Mouse (Mus musculus): ENCODE results near the gene Cwc27. TPM values are rescaled to one million over a fixed set of nuclear protein-coding genes. Genes with fewer than 3 reads are reported as not detected.

Cwc27 gene
- polyA plus RNA-seq, 1 experiment from 2014 or later = 31.1 TPM

DNA sequence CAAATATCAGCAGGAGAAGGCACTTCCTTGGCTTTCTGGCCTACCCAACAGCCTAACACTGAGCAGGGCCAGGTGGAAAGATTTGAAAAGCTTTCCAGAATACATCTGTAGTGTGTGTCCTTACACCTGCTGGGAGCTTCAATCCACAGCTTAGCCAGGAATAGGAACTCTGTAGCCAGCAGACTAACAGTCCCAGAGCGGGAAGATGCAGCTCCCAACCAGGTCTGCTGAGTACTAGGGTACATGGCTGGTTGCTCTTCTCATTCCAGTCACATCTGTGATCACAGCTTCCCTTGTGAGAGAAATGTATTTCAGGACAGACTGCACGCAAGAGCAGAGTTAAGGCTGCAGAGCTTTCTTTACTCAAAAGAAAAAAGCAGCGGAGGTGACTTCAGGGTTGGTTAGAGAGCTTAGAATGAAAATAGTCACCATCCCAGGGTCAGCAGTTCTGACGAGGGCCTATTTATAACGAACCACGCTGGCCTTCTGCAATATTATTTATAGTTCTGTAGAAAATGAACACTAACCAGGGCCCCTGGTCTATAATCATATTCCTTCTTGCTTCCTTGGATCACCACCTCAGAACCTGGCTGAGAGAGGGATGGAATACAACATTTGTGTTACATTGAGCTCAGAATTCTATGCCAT lies 171.0 kb downstream of the Cwc27 start:
- no peak overlapping the region for H3K4me2 ChIP-seq (ENCODE audit: low read length)

DNA sequence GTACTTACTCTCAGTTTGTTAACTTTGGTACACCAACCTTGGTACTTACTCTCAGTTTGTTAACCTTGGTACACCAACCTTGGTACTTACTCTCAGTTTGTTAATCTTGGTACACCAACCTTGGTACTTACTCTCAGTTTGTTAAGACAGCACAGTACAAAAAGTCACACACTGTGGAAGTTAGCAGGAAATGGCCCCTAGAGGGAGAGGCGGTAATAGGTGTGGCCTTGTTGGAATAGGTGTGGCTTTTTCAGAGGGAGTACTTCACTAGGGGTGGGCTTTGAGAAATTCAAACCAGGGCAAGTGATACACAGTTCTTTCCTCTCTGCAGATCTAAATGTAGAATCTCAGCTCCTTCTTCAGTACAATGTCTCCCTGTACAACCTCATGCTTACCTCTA lies 172.8 kb downstream of the Cwc27 start:
- Histone ChIP-seq H3K27ac (ENCODE audit: low read depth) (no peak overlapping the region), H3K4me3 (ENCODE audit: low read depth, low read length) (no peak overlapping the region), H3K4me2 (ENCODE audit: low read length) (no peak overlapping the region), H3K9ac (ENCODE audit: low read length) (no peak overlapping the region), H3K27me3 (replicated peaks; ENCODE audit: control insufficient read depth, insufficient read depth, low read length) (no peaks in the 10 kb centered on the region), H3K4me1 (replicated peaks; ENCODE audit: control insufficient read depth, insufficient read depth, low read length) (peaks cover 9% of the 10 kb centered on the region), H3K9me3 (ENCODE audit: control insufficient read depth, low read length) (no peaks in the 10 kb centered on the region), H3K36me3 (ENCODE audit: control insufficient read depth, insufficient read depth, low read length) (no peaks in the 10 kb centered on the region)
- DNase-seq (ENCODE audit: low spot score) = no peak
- 91% methylated on average over 1 of the region's 1 CpGs for WGBS
- ATAC-seq (replicated peaks; ENCODE audit: low FRiP score, low TSS enrichment, low read depth) = no peak

More for the DNA sequence above, 171.0 kb downstream of the Cwc27 start:
- no peaks in the 10 kb centered on the region for H3K9me3 ChIP-seq (ENCODE audit: control insufficient read depth, low read length)
- no peaks in the 10 kb centered on the region for H3K36me3 ChIP-seq (ENCODE audit: control insufficient read depth, insufficient read depth, low read length)
- peaks cover under 1% of the 10 kb centered on the region; the same call in 1 of the 2 replicates for H3K4me1 ChIP-seq (replicated peaks; ENCODE audit: control insufficient read depth, insufficient read depth, low read length)
- H3K27me3 ChIP-seq (replicated peaks; ENCODE audit: control insufficient read depth, insufficient read depth, low read length) = no peaks in the 10 kb centered on the region
- ATAC-seq (replicated peaks; ENCODE audit: low FRiP score, low TSS enrichment, low read depth) (no peak), DNase-seq (ENCODE audit: low spot score) (no peak)
- no peak overlapping the region for H3K9ac ChIP-seq (ENCODE audit: low read length)
- no peak overlapping the region for H3K27ac ChIP-seq (ENCODE audit: low read depth)
- no peak overlapping the region for H3K4me3 ChIP-seq (ENCODE audit: low read depth, low read length)
- WGBS = 86% methylated on average over 6 of the region's 6 CpGs

DNA sequence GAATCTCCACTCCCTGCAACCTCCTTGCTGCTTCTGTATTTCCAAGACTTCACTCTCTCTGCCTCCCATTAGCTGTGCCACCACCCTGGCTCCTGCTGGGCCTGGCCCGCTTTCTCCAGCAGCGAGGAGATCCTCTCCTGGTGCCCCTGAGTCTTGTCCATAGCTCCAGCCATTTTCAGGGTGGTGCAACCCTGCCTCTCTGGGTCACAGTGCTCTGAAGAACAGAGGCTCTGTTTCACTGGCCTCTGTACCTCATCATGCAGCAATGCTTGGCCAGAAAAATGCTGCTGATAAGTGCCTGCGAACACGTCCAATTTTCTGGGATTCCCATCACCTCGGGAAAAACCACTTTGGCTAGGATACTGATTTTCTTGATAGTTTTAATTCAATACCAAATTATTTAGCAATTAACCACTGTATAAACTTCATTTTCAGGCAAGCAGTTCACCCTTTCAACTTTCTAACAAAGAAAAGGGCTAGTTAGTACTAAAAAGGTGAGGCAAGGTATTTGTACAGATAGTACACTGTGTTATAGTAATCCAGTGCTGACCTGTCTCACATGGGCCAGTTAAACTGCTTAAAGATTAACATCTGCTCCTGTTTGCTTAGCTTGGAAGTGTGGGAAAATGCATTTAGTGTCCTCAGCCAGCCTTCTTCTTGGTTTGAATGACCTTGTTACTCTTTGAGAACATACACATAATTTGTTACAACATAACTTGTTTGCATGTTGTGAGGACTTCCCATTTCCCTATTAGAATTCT lies 176.1 kb downstream of the Cwc27 start:
- ATAC-seq (replicated peaks; ENCODE audit: low FRiP score, low TSS enrichment, low read depth) = no peak
- DNase-seq (ENCODE audit: low spot score) = no peak
- H3K9ac ChIP-seq (ENCODE audit: low read length) = no peak overlapping the region
- H3K27me3 ChIP-seq (replicated peaks; ENCODE audit: control insufficient read depth, insufficient read depth, low read length) = no peaks in the 10 kb centered on the region
- no peak overlapping the region for H3K4me3 ChIP-seq (ENCODE audit: low read depth, low read length)
- no peaks in the 10 kb centered on the region for H3K36me3 ChIP-seq (ENCODE audit: control insufficient read depth, insufficient read depth, low read length)
- 63% methylated on average over 5 of the region's 5 CpGs for WGBS
- peak overlapping the region; percentile 47 for H3K27ac ChIP-seq (ENCODE audit: low read depth)
- no peaks in the 10 kb centered on the region for H3K9me3 ChIP-seq (ENCODE audit: control insufficient read depth, low read length)
- no peak overlapping the region for H3K4me2 ChIP-seq (ENCODE audit: low read length)
- peaks cover 9% of the 10 kb centered on the region for H3K4me1 ChIP-seq (replicated peaks; ENCODE audit: control insufficient read depth, insufficient read depth, low read length)

DNA sequence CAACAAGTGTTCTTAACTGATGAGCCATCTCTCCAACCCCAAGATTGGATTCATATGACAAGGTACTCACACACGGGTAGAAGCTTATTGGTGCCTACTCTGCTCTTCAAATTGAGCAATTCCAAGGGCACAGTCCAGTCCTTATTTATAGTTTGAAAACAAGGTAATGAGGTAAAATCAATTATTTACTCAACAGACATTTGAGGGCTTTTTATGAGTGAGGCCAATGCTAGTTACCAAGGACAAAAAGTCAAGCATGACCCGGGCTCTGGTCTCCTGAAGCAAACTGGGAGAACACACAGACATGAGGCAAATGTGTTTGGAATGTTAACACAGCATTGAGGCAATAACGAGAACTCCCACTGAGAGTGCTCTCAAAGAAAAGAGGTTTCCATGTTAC lies 178.0 kb downstream of the Cwc27 start:
- Histone ChIP-seq H3K4me1 (replicated peaks; ENCODE audit: control insufficient read depth, insufficient read depth, low read length) (peaks cover 9% of the 10 kb centered on the region), H3K9me3 (ENCODE audit: control insufficient read depth, low read length) (no peaks in the 10 kb centered on the region), H3K4me2 (ENCODE audit: low read length) (no peak overlapping the region), H3K27ac (ENCODE audit: low read depth) (no peak overlapping the region), H3K36me3 (ENCODE audit: control insufficient read depth, insufficient read depth, low read length) (no peaks in the 10 kb centered on the region), H3K27me3 (replicated peaks; ENCODE audit: control insufficient read depth, insufficient read depth, low read length) (no peaks in the 10 kb centered on the region), H3K4me3 (ENCODE audit: low read depth, low read length) (no peak overlapping the region), H3K9ac (ENCODE audit: low read length) (no peak overlapping the region)
- ATAC-seq (replicated peaks; ENCODE audit: low FRiP score, low TSS enrichment, low read depth) (no peak), DNase-seq (ENCODE audit: low spot score) (peak; percentile 43)
- 78% methylated on average over 3 of the region's 3 CpGs for WGBS

DNA sequence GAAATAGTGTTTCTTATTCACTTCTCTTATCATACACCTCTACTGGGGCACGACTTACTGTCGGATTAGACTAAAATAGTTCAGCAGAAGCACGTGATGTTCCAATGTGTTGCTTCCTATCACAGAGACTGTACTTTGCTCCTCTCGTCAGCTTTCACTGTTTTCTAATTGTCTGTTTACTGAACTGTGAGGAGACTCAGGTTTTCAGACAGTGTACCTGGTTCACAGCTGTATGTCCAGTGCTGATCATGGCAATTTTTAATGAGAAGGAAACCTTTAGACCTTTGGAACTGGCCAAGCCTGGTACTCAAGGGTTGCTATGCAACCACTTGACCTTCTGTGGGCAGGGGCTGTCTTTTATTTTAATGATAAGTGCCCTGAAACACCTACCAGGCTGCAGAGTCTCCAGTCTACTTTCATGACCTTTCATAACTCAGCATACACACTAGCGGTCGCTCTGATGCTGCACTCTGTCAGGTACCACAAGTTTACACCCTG lies 180.9 kb downstream of the Cwc27 start:
- H3K36me3 ChIP-seq (ENCODE audit: control insufficient read depth, insufficient read depth, low read length) = no peaks in the 10 kb centered on the region
- ATAC-seq (replicated peaks; ENCODE audit: low FRiP score, low TSS enrichment, low read depth) (0 out of 2 replicates have a peak, but pooled peaks have one; percentile 24), DNase-seq (ENCODE audit: low spot score) (peak; percentile 43)
- WGBS = 62% methylated on average over 6 of the region's 6 CpGs
- H3K4me2 ChIP-seq (ENCODE audit: low read length) = no peak overlapping the region
- H3K4me3 ChIP-seq (ENCODE audit: low read depth, low read length) = no peak overlapping the region
- H3K27ac ChIP-seq (ENCODE audit: low read depth) = no peak overlapping the region
- H3K9me3 ChIP-seq (ENCODE audit: control insufficient read depth, low read length) = no peaks in the 10 kb centered on the region
- no peaks in the 10 kb centered on the region for H3K27me3 ChIP-seq (replicated peaks; ENCODE audit: control insufficient read depth, insufficient read depth, low read length)
- no peak overlapping the region for H3K9ac ChIP-seq (ENCODE audit: low read length)
- peaks cover 23% of the 10 kb centered on the region for H3K4me1 ChIP-seq (replicated peaks; ENCODE audit: control insufficient read depth, insufficient read depth, low read length)

DNA sequence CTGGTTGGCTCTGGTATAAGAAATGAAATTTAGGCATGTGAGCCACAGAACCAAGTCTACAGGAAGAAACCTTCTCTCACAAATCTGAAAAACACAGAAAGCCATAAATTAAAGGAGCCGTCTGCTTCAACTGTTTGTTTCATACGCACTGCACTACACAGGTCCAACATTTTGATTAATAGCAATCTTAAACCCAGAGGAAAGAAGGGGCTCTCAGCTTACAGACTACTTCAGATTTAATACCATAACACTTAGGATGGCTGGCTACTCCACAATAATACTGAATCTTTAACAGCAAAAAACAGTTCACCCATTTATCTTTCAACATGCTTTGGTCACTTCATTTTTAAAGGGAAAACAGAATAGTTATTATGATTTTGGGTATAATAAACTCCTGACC lies 182.2 kb downstream of the Cwc27 start:
- H3K36me3 ChIP-seq (ENCODE audit: control insufficient read depth, insufficient read depth, low read length) = no peaks in the 10 kb centered on the region; the same call in 1 of the 2 replicates
- peaks cover 14% of the 10 kb centered on the region; the same call in 1 of the 2 replicates for H3K4me1 ChIP-seq (replicated peaks; ENCODE audit: control insufficient read depth, insufficient read depth, low read length)
- no peaks in the 10 kb centered on the region for H3K27me3 ChIP-seq (replicated peaks; ENCODE audit: control insufficient read depth, insufficient read depth, low read length)
- WGBS = 23% methylated on average over 2 of the region's 2 CpGs
- DNase-seq (ENCODE audit: low spot score) = peak; percentile 41
- H3K27ac ChIP-seq (ENCODE audit: low read depth) = no peak overlapping the region
- ATAC-seq (replicated peaks; ENCODE audit: low FRiP score, low TSS enrichment, low read depth) = no peak
- no peak overlapping the region for H3K9ac ChIP-seq (ENCODE audit: low read length)
- H3K9me3 ChIP-seq (ENCODE audit: control insufficient read depth, low read length) = no peaks in the 10 kb centered on the region
- H3K4me3 ChIP-seq (ENCODE audit: low read depth, low read length) = no peak overlapping the region
- no peak overlapping the region for H3K4me2 ChIP-seq (ENCODE audit: low read length)

DNA sequence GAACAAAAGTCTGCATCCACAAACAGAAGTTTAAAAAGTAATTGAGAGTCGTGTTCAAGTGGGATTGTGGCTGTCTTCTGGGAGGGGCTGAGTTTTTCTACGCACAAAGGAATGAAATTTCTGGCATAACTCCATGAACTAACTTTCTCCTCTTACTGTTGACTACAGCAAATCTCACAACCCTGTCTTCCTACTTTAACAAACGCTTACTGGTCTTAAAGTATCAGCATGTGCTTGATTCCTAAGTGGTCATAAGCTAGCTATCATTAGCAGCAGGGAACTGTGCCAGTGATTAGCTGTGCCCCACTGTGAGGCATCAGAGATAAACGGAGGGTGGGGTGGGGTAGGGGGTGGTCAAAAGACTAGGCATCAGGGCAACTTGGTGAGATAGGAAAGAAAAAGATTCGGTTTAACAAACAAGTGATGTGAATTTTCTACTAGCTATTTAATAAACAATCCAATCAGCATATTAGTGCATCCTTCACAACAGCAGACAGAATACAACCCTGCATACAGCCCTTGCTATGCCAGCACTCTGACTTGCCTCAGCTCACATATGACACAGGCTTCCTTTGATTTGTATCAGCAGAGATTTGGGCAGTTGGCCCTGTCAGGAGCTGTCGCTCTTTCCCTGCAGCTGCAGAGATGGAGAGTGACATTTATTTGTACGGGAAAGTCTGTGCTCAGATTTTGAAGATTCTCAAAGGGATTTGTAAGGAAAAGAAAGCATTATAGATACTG lies 184.3 kb downstream of the Cwc27 start:
- Histone ChIP-seq H3K36me3 (ENCODE audit: control insufficient read depth, insufficient read depth, low read length) (no peaks in the 10 kb centered on the region; the same call in 1 of the 2 replicates), H3K9me3 (ENCODE audit: control insufficient read depth, low read length) (no peaks in the 10 kb centered on the region), H3K27ac (ENCODE audit: low read depth) (peak overlapping the region; percentile 93), H3K4me3 (ENCODE audit: low read depth, low read length) (no peak overlapping the region), H3K27me3 (replicated peaks; ENCODE audit: control insufficient read depth, insufficient read depth, low read length) (no peaks in the 10 kb centered on the region), H3K4me2 (ENCODE audit: low read length) (no peak overlapping the region), H3K9ac (ENCODE audit: low read length) (no peak overlapping the region), H3K4me1 (replicated peaks; ENCODE audit: control insufficient read depth, insufficient read depth, low read length) (peaks cover 14% of the 10 kb centered on the region; the same call in 1 of the 2 replicates)
- ATAC-seq (replicated peaks; ENCODE audit: low FRiP score, low TSS enrichment, low read depth) = no peak
- WGBS = 47% methylated on average over 7 of the region's 7 CpGs
- DNase-seq (ENCODE audit: low spot score) = peak; percentile 52

DNA sequence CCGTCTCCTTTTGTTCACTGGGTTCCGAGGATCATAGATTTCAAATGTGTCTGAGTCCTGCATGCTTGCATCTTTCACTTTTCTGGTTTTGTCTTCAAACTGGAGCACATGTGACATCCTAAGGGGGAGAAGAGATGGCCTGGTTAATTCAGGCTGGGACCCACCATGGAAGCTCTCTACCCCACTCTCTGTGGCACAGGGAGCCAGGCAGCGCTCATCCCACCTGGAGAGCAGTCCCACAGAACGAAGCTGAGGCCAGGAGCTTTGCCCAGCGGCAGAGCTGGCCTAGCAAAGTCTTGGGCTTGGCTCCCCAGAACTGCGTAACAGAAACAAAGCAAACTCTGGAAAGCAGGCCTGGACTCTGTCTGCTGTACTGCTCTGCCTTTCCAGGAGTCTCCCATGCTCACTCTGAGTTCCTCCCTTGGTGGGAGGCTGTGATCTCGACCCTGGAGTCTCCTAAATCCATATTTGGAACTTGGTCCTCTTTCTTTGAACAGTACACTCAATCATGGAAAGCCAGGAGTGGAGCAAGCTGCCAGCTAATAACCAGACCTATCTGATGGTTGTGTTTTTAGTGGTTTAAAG lies 185.2 kb downstream of the Cwc27 start:
- peak overlapping the region; percentile 13; the same call in 1 of the 2 replicates for H3K9ac ChIP-seq (ENCODE audit: low read length)
- no peak overlapping the region for H3K4me2 ChIP-seq (ENCODE audit: low read length)
- ATAC-seq (replicated peaks; ENCODE audit: low FRiP score, low TSS enrichment, low read depth) (peak; percentile 71), DNase-seq (ENCODE audit: low spot score) (peak; percentile 57)
- H3K9me3 ChIP-seq (ENCODE audit: control insufficient read depth, low read length) = no peaks in the 10 kb centered on the region
- 43% methylated on average over 7 of the region's 7 CpGs for WGBS
- peaks cover 14% of the 10 kb centered on the region; the same call in 1 of the 2 replicates for H3K4me1 ChIP-seq (replicated peaks; ENCODE audit: control insufficient read depth, insufficient read depth, low read length)
- no peaks in the 10 kb centered on the region; the same call in 1 of the 2 replicates for H3K36me3 ChIP-seq (ENCODE audit: control insufficient read depth, insufficient read depth, low read length)
- H3K4me3 ChIP-seq (ENCODE audit: low read depth, low read length) = no peak overlapping the region
- no peaks in the 10 kb centered on the region for H3K27me3 ChIP-seq (replicated peaks; ENCODE audit: control insufficient read depth, insufficient read depth, low read length)
- H3K27ac ChIP-seq (ENCODE audit: low read depth) = peak overlapping the region; percentile 93
